Mouse (Mus musculus): ENCODE data around the gene Nr1h3.

Nr1h3 gene

GRCm38 (mm10) chr2:91183711-91184405, 18.8 kb downstream of the Nr1h3 start, which contains the start of gene Madd:
Madd (minus strand) TSS chr2:91183837.
- 55% methylated on average over 15 of the region's 15 CpGs for WGBS

GRCm38 (mm10) chr2:91183148-91183513, 19.5 kb downstream of the Nr1h3 start:
- 0% methylated on average over 9 of the region's 9 CpGs for WGBS

- 1% methylated on average over 81 of the region's 81 CpGs for WGBS
Observed at GRCm38 (mm10) chr2:91182405-91183147, 20.1 kb downstream of the Nr1h3 start.

DNA sequence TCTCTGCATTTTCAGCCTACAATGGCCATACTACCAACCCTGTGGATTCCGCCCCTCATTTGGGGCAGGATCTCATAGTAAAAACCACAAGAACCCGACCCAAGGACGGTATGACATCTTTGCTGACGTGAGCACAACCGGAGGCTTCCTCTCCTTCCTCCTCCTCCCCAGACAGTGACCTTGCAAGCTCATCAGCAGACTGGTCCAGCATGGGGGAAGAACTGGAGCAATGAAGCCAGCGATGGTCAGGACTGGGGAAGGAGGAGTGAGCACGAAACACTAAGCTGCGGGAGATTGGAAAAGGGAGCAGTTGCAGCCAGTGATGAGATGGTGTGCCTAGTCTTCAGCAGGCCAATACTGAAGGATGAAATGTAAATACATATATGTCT, 20.6 kb downstream of the Nr1h3 start:
- WGBS: 10% methylated on average over 8 of the region's 8 CpGs

DNA sequence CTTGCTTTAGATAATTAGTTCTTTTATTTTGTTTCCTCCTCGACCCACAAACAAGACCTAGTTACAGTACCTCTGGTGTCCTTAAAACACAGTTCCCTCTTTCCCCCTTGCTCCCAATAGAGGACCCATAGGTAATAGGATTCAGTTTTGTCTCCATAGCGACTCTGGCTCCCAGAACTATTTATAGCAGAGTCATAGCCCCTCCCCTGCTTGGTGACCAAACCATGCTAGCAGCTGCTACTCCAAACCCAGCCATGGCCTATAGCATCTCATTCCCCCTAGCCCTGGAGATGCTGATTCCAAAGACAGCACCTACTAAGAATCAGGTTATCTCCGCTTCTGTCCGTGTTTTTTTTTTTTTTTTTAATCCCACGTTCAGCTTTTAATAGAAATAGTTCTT, 21.9 kb downstream of the Nr1h3 start:
- WGBS: 33% methylated on average over 5 of the region's 5 CpGs

GRCm38 (mm10) chr2:91179825-91180224, 22.8 kb downstream of the Nr1h3 start:
- WGBS: 36% methylated on average over 4 of the region's 4 CpGs

- WGBS: 72% methylated on average over 6 of the region's 6 CpGs
Observed at GRCm38 (mm10) chr2:91176234-91176633, 26.4 kb downstream of the Nr1h3 start.

DNA sequence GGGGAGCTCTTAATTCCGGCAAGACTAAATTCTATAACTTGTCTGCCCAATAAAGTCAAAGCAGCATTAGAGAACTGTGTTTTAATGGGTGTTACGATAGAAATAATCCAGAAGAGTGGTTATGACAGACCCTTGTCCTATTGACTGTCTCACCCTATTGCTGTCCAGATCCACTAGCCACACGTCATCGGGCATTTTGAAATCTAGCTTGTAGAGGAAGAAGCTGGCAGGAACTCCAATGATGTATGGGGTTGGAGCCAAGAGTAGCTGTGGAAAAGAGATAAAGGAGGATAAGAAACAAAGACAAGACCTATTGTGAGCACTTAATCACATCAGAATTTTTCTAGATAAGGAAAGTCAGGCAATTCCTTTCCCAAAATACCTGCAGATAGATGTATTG, 27.1 kb downstream of the Nr1h3 start:
- WGBS: 76% methylated on average over 4 of the region's 4 CpGs

GRCm38 (mm10) chr2:91169587-91170322, 32.9 kb downstream of the Nr1h3 start:
- WGBS: 67% methylated on average over 25 of the region's 25 CpGs

GRCm38 (mm10) chr2:91167629-91168028, 35.0 kb downstream of the Nr1h3 start:
- WGBS: 82% methylated on average over 4 of the region's 4 CpGs

- WGBS: 73% methylated on average over 6 of the region's 6 CpGs
Observed at GRCm38 (mm10) chr2:91164991-91165390, 37.6 kb downstream of the Nr1h3 start.

- 88% methylated on average over 5 of the region's 5 CpGs for WGBS
Observed at GRCm38 (mm10) chr2:91163532-91163931, 39.1 kb downstream of the Nr1h3 start.

- WGBS: 76% methylated on average over 4 of the region's 4 CpGs
Observed at GRCm38 (mm10) chr2:91162952-91163351, 39.7 kb downstream of the Nr1h3 start.

DNA sequence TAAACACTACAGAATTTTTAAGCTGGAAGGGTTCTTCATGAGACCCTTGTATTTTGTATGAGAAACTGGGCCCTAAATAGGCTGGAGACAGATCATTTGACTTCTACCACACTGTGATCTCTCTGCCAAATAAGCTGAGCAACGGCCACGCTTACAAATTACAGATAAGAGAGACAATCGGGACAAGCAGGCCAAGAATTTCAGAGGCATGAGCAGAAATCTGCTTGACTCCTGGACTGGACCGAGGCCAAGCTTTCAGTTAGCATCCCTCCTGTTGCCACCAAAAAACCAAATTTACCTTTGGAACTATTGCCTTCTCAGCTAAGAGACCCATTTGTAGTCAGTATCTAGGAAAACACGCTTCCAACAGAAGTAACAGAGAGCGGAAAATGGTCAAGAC, 42.0 kb downstream of the Nr1h3 start:
- 73% methylated on average over 6 of the region's 6 CpGs for WGBS

DNA sequence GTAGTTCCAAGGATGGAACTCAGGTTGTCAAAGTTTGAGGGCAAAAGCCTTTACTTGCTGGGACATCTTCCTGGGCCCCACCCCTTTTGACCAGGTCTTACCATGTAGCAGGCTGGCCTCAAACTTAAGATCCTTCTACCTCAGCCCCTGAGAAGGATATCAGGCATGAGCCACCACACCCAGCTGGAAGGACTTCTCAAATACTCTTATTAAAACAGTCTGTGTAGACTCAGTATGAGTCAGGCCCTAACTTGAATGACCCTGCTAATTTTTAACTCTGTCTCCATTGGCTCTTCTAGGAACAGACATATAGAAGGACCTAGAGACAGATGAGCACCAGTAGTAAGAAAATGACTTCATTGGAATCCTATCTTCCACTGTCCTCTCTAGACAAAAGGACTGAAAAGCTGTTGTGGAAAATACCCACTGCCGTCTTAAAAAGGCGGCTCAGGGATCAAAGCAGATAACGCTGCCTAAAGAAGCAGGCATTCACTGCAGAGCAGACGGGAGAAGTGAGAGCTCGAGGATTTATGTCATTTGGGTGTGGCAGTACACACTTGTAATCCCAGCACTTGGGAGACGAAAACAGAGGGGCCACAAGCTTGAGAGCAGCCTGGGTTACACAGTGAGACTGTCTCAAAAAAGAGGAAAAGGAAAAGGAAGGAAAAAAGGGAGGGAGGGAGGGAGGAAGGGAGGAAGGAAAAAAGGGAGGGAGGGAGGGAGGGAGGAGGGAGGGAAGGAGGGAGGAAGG, 45.5 kb downstream of the Nr1h3 start:
- 54% methylated on average over 6 of the region's 6 CpGs for WGBS

GRCm38 (mm10) chr2:91154091-91154490, 48.5 kb downstream of the Nr1h3 start:
- WGBS: 89% methylated on average over 3 of the region's 3 CpGs

DNA sequence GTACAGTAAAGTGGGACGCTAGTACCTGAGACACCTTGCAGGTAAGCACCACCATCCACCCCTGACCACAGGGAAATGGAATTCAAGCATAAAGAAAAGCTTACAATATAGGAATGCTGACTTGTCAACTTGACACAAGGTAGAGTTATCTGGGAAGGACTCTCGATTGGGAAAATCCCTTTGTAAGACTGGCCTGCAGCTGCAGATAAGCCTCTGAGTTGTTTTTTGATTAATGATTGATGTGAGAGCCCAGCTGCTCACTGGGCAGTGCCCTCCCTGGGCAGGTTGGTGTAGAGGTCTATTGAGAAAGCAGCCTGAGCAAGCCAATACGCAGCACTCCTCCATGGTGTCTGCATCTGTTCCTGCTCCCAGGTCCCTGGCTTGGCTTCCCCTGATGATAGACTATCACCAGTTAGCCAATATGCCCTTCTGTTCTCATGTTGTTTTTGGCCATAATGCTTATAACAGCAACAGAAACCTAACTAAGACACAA, 49.7 kb downstream of the Nr1h3 start:
- 90% methylated on average over 3 of the region's 3 CpGs for WGBS

DNA sequence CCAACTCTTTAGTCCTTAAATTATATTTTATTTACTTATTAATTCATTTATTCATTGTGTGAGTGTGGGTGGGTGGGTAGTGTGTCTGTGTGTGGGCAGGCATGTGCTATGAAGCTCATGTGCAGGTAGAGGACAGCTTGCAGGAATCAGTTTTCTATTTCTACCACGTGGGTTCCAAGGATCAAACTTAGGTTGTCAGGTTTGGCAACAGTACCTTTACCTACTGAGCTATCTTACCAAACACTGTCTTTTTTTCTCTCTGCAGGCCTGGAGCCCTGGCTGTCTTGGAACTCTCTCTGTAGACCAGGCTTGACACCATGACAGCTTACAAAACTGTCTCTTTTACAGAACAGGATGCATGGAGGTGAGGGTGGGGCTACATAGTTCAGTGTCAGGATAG, 51.3 kb downstream of the Nr1h3 start:
- 48% methylated on average over 1 of the region's 1 CpGs for WGBS

DNA sequence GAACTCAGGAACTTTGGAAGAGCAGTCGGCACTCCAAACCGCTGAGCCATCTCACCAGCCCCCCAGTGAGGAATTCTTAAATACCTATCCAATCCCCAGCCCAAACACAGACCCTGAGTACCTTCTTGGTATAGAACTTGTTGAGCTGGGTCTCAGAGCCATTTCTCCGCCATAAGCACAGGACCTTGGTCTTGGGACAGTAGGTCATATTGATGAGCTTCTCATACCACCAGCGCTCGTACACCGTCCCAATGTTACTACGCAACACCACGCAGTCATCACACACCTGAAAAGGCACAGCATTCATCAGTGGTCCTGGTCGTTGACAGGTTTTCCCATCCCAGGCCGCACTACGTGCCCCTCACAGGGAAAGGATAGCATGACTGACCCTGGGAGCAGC, 59.2 kb downstream of the Nr1h3 start:
- WGBS: 97% methylated on average over 11 of the region's 11 CpGs

DNA sequence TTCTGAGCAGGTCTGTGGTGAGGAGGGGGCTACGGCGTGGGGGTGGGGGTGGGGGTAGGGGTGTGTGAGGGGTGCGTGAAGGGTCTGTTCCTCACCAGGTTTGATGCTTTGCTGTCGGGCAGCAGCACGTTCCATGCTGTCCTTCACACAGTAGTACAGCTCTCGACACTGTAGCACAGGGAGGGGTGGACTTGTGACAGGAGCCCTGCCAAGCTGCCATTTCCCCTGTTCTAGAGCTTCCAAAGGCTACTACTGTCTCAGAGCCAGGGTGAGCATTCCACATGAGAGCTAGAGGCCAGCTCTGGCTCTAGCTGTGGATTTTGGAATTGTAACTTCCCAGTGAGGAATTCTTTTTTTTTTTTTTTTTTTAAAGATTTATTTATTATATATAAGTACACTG, 59.7 kb downstream of the Nr1h3 start:
- WGBS: 84% methylated on average over 6 of the region's 6 CpGs

DNA sequence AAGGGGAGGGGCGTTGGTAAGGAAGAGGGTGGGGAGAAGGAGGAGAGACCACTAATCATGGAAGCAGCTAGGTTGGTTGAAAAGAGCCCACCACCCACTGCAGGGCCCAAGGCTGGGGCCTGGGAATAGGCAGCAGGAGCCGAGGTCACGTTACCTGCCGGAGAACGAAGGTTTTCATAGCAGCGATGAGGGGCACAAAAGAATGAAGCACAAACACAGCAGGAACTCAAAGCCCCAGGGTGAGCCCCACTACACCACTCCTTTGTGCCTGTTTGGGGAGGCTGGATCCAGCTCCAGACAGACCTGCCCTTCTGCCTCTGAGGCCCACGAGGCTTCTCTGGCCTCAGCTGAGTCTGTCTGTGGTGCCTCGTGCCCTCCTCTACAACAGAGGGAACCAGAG, 62.9 kb downstream of the Nr1h3 start:
- 77% methylated on average over 8 of the region's 8 CpGs for WGBS

GRCm38 (mm10) chr2:91139311-91139710, 63.3 kb downstream of the Nr1h3 start:
- 77% methylated on average over 5 of the region's 5 CpGs for WGBS

All from cerebral cortex, adult 2 months (tissue).